Mouse (Mus musculus) lung, adult 2 months (tissue): Measurements from ENCODE around the gene Mblac2.

Source experiments
- CTCF ChIP-seq: fragments of 200-500 bp; IDR thresholded peaks from 2 replicates; pipeline ENCODE4 v1.5.1; 2011; ENCODE audit warnings: mild to moderate bottlenecking, low read length, control low read depth; ENCODE audit not compliant: insufficient read depth
- POLR2A ChIP-seq: fragments of 200-500 bp; IDR thresholded peaks from 2 replicates; pipeline ENCODE4 v1.6.1; 2011; ENCODE audit warnings: low read depth, mild to moderate bottlenecking, control low read depth, low read length, borderline replicate concordance; ENCODE audit errors: extremely low read depth

DNA sequence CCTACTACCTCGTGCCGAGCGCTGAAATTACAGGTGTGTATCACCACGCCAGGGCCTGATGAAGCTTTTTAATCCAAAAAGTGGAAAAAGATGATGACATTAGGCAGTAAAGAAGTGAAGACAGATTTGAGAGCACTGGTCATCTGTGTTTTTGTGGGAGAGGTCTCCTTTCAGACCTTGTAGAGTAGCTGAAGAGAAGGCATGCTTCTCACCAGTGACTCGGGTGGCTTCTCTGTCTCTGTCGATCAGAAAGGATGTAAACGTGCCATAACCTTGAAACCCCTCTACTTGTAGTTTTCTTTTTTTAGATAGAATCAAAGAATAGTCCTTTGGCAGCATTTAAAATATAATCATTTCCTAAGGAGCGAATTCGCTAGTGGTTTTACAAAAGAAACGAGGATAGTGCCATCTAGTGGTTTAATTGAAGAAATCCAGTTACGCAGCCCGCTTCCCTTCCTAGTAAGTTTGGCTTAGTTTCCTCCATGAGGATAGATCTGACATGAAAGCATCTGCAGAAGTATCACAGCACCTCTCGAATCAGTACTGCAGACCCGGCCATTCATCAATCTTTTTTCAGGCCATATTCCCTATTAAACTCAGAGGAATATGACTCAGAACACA, 50.5 kb downstream of the Mblac2 start:
- TF ChIP-seq CTCF (0 out of 2 replicates have a peak, but pooled peaks have one; percentile 28), POLR2A (no peak)
